Mouse (Mus musculus): Measurements from ENCODE around the gene Zmiz1. TPM values are rescaled to one million over a fixed set of nuclear protein-coding genes. Genes with fewer than 3 reads are reported as not detected.
A peak's percentile ranks its signal among the peaks of the same experiment; 100 is the strongest.

The Zmiz1 gene
- polyA plus RNA-seq, 1 experiment from 2014 or later = 26.3 TPM

GRCm38 (mm10) chr14:25423721-25424443 is 35.1 kb upstream of the Zmiz1 start:
- no peak for ATAC-seq (ENCODE audit: insufficient read depth, low FRiP score)
- 37% methylated on average over 7 of the region's 7 CpGs for WGBS
- H3K4me1 ChIP-seq (ENCODE audit: control insufficient read depth, insufficient read depth, low read length) = peaks cover 37% of the 10 kb centered on the region

GRCm38 (mm10) chr14:25438255-25438654 is 20.7 kb upstream of the Zmiz1 start:
- no peak overlapping the region for H3K9ac ChIP-seq (ENCODE audit: low read length)
- ATAC-seq (ENCODE audit: insufficient read depth, low FRiP score) = no peak
- H3K36me3 ChIP-seq (ENCODE audit: control insufficient read depth, insufficient read depth, low read length) = no peaks in the 10 kb centered on the region
- H3K9me3 ChIP-seq (replicated peaks; ENCODE audit: control insufficient read depth, low read length) = no peaks in the 10 kb centered on the region
- H3K4me3 ChIP-seq (replicated peaks; ENCODE audit: low read length) = no peak overlapping the region
- H3K4me1 ChIP-seq (ENCODE audit: control insufficient read depth, insufficient read depth, low read length) = no peaks in the 10 kb centered on the region
- H3K27ac ChIP-seq (ENCODE audit: low read length) = no peak overlapping the region
- no peaks in the 10 kb centered on the region for H3K27me3 ChIP-seq (ENCODE audit: control insufficient read depth, insufficient read depth, low read length)
- no peak overlapping the region for H3K4me2 ChIP-seq (ENCODE audit: low read depth, low read length)

More at GRCm38 (mm10) chr14:25423721-25424443, 35.1 kb upstream of the Zmiz1 start:
- H3K27me3 ChIP-seq (ENCODE audit: control insufficient read depth, insufficient read depth, low read length) = no peaks in the 10 kb centered on the region
- no peak overlapping the region for H3K4me3 ChIP-seq (replicated peaks; ENCODE audit: low read length)
- no peak overlapping the region for H3K9ac ChIP-seq (ENCODE audit: low read length)
- H3K27ac ChIP-seq (ENCODE audit: low read length) = no peak overlapping the region
- H3K4me2 ChIP-seq (ENCODE audit: low read depth, low read length) = no peak overlapping the region
- H3K36me3 ChIP-seq (ENCODE audit: control insufficient read depth, insufficient read depth, low read length) = no peaks in the 10 kb centered on the region
- H3K9me3 ChIP-seq (replicated peaks; ENCODE audit: control insufficient read depth, low read length) = no peaks in the 10 kb centered on the region

- no peak overlapping the region for H3K4me2 ChIP-seq (ENCODE audit: low read depth, low read length)
- H3K4me1 ChIP-seq (ENCODE audit: control insufficient read depth, insufficient read depth, low read length) = no peaks in the 10 kb centered on the region
- H3K9me3 ChIP-seq (replicated peaks; ENCODE audit: control insufficient read depth, low read length) = no peaks in the 10 kb centered on the region
- no peaks in the 10 kb centered on the region for H3K27me3 ChIP-seq (ENCODE audit: control insufficient read depth, insufficient read depth, low read length)
- no peak overlapping the region for H3K9ac ChIP-seq (ENCODE audit: low read length)
- no peak for ATAC-seq (ENCODE audit: insufficient read depth, low FRiP score)
- no peak overlapping the region for H3K4me3 ChIP-seq (replicated peaks; ENCODE audit: low read length)
- WGBS = 12% methylated on average over 1 of the region's 1 CpGs
- no peaks in the 10 kb centered on the region for H3K36me3 ChIP-seq (ENCODE audit: control insufficient read depth, insufficient read depth, low read length)
- no peak overlapping the region for H3K27ac ChIP-seq (ENCODE audit: low read length)
Observed at GRCm38 (mm10) chr14:25440116-25440515, 18.9 kb upstream of the Zmiz1 start.

GRCm38 (mm10) chr14:25440777-25441176 is 18.2 kb upstream of the Zmiz1 start:
- Histone ChIP-seq H3K36me3 (ENCODE audit: control insufficient read depth, insufficient read depth, low read length) (no peaks in the 10 kb centered on the region), H3K4me3 (replicated peaks; ENCODE audit: low read length) (no peak overlapping the region), H3K9ac (ENCODE audit: low read length) (no peak overlapping the region), H3K4me2 (ENCODE audit: low read depth, low read length) (no peak overlapping the region), H3K9me3 (replicated peaks; ENCODE audit: control insufficient read depth, low read length) (no peaks in the 10 kb centered on the region), H3K27me3 (ENCODE audit: control insufficient read depth, insufficient read depth, low read length) (no peaks in the 10 kb centered on the region), H3K27ac (ENCODE audit: low read length) (no peak overlapping the region), H3K4me1 (ENCODE audit: control insufficient read depth, insufficient read depth, low read length) (no peaks in the 10 kb centered on the region)
- ATAC-seq (ENCODE audit: insufficient read depth, low FRiP score) = no peak
- 66% methylated on average over 3 of the region's 3 CpGs for WGBS

GRCm38 (mm10) chr14:25441469-25441868 is 17.5 kb upstream of the Zmiz1 start:
- Histone ChIP-seq H3K9ac (ENCODE audit: low read length) (no peak overlapping the region), H3K9me3 (replicated peaks; ENCODE audit: control insufficient read depth, low read length) (no peaks in the 10 kb centered on the region), H3K4me3 (replicated peaks; ENCODE audit: low read length) (no peak overlapping the region), H3K27ac (ENCODE audit: low read length) (no peak overlapping the region), H3K36me3 (ENCODE audit: control insufficient read depth, insufficient read depth, low read length) (no peaks in the 10 kb centered on the region), H3K27me3 (ENCODE audit: control insufficient read depth, insufficient read depth, low read length) (no peaks in the 10 kb centered on the region), H3K4me2 (ENCODE audit: low read depth, low read length) (no peak overlapping the region), H3K4me1 (ENCODE audit: control insufficient read depth, insufficient read depth, low read length) (no peaks in the 10 kb centered on the region)
- no peak for ATAC-seq (ENCODE audit: insufficient read depth, low FRiP score)
- 80% methylated on average over 5 of the region's 5 CpGs for WGBS

GRCm38 (mm10) chr14:25442676-25443075 is 16.3 kb upstream of the Zmiz1 start:
- no peaks in the 10 kb centered on the region for H3K4me1 ChIP-seq (ENCODE audit: control insufficient read depth, insufficient read depth, low read length)
- H3K36me3 ChIP-seq (ENCODE audit: control insufficient read depth, insufficient read depth, low read length) = no peaks in the 10 kb centered on the region
- H3K4me2 ChIP-seq (ENCODE audit: low read depth, low read length) = no peak overlapping the region
- ATAC-seq (ENCODE audit: insufficient read depth, low FRiP score) = no peak
- 31% methylated on average over 2 of the region's 2 CpGs for WGBS
- no peaks in the 10 kb centered on the region for H3K9me3 ChIP-seq (replicated peaks; ENCODE audit: control insufficient read depth, low read length)
- no peak overlapping the region for H3K27ac ChIP-seq (ENCODE audit: low read length)
- H3K4me3 ChIP-seq (replicated peaks; ENCODE audit: low read length) = no peak overlapping the region
- H3K9ac ChIP-seq (ENCODE audit: low read length) = no peak overlapping the region
- no peaks in the 10 kb centered on the region for H3K27me3 ChIP-seq (ENCODE audit: control insufficient read depth, insufficient read depth, low read length)

- Histone ChIP-seq H3K9ac (ENCODE audit: low read length) (no peak overlapping the region), H3K4me1 (ENCODE audit: control insufficient read depth, insufficient read depth, low read length) (0 out of 2 replicates have a peak, but pooled peaks cover 6% of the 10 kb centered on the region), H3K36me3 (ENCODE audit: control insufficient read depth, insufficient read depth, low read length) (no peaks in the 10 kb centered on the region), H3K4me3 (replicated peaks; ENCODE audit: low read length) (no peak overlapping the region), H3K27ac (ENCODE audit: low read length) (no peak overlapping the region), H3K9me3 (replicated peaks; ENCODE audit: control insufficient read depth, low read length) (no peaks in the 10 kb centered on the region), H3K27me3 (ENCODE audit: control insufficient read depth, insufficient read depth, low read length) (no peaks in the 10 kb centered on the region), H3K4me2 (ENCODE audit: low read depth, low read length) (no peak overlapping the region)
- ATAC-seq (ENCODE audit: insufficient read depth, low FRiP score) = no peak
- 77% methylated on average over 6 of the region's 6 CpGs for WGBS
Observed at GRCm38 (mm10) chr14:25447136-25447775, 11.7 kb upstream of the Zmiz1 start.

- H3K4me3 ChIP-seq (replicated peaks; ENCODE audit: low read length) = no peak overlapping the region
- ATAC-seq (ENCODE audit: insufficient read depth, low FRiP score) = no peak
- H3K36me3 ChIP-seq (ENCODE audit: control insufficient read depth, insufficient read depth, low read length) = no peaks in the 10 kb centered on the region
- WGBS = 81% methylated on average over 2 of the region's 2 CpGs
- H3K9me3 ChIP-seq (replicated peaks; ENCODE audit: control insufficient read depth, low read length) = no peaks in the 10 kb centered on the region
- H3K4me1 ChIP-seq (ENCODE audit: control insufficient read depth, insufficient read depth, low read length) = 0 out of 2 replicates have a peak, but pooled peaks cover 9% of the 10 kb centered on the region
- H3K27ac ChIP-seq (ENCODE audit: low read length) = no peak overlapping the region
- H3K4me2 ChIP-seq (ENCODE audit: low read depth, low read length) = no peak overlapping the region
- H3K27me3 ChIP-seq (ENCODE audit: control insufficient read depth, insufficient read depth, low read length) = no peaks in the 10 kb centered on the region
- no peak overlapping the region for H3K9ac ChIP-seq (ENCODE audit: low read length)
Observed at GRCm38 (mm10) chr14:25448471-25448870, 10.5 kb upstream of the Zmiz1 start.

- Histone ChIP-seq H3K4me1 (ENCODE audit: control insufficient read depth, insufficient read depth, low read length) (peaks cover 17% of the 10 kb centered on the region; the same call in 1 of the 2 replicates), H3K27me3 (ENCODE audit: control insufficient read depth, insufficient read depth, low read length) (no peaks in the 10 kb centered on the region), H3K9me3 (replicated peaks; ENCODE audit: control insufficient read depth, low read length) (no peaks in the 10 kb centered on the region), H3K4me3 (replicated peaks; ENCODE audit: low read length) (no peak overlapping the region), H3K27ac (ENCODE audit: low read length) (peak overlapping the region; percentile 95), H3K36me3 (ENCODE audit: control insufficient read depth, insufficient read depth, low read length) (no peaks in the 10 kb centered on the region), H3K9ac (ENCODE audit: low read length) (peak overlapping the region; percentile 6; the same call in 1 of the 2 replicates), H3K4me2 (ENCODE audit: low read depth, low read length) (peak overlapping the region; percentile 27)
- 18% methylated on average over 7 of the region's 7 CpGs for WGBS
- peak; percentile 74 for ATAC-seq (ENCODE audit: insufficient read depth, low FRiP score)
Observed at GRCm38 (mm10) chr14:25451099-25451667, 7.8 kb upstream of the Zmiz1 start.

All from stomach, embryonic 16.5 days (tissue).